Mouse (Mus musculus): Measurements from ENCODE around the gene Nlgn2. TPM values are rescaled to one million over a fixed set of nuclear protein-coding genes. Genes with fewer than 3 reads are reported as not detected.

Nlgn2 gene
- total and polyA plus RNA-seq, 3 experiments: 0.20 to 1.3 (median 1.1) TPM

DNA sequence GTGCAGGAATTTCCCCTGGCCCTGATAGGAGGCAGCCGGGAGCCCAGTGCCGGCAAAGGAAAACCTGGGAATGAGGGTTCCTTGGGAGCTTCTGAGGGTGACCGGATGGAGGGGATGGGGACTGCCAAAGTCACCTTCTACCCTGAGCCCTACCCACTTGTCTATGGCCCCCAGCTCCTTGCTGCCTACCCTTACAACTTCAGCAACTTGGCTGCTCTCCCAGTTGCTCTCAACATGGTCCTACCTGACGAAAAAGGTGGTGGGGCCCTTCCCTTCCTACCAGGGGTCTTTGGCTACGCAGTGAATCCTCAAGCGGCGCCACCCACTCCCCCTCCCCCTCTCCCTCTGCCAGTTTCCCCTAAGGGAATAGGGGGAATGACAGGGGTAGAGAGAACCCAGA lies 58.6 kb downstream of the Nlgn2 start:
- H3K9me3 ChIP-seq (replicated peaks; ENCODE audit: low read length): no peaks in the 10 kb centered on the region
- no peak overlapping the region for H3K4me2 ChIP-seq (ENCODE audit: insufficient read depth, low read depth, poor library complexity, severe bottlenecking)
- H3K4me3 ChIP-seq (replicated peaks in 1 of 3; ENCODE audit: low read depth in 2 of 3, low read length in 2 of 3, poor library complexity in 1 of 3): no peak overlapping the region
- H3K36me3 ChIP-seq (replicated peaks in 1 of 2; ENCODE audit: control insufficient read depth in 1 of 2, insufficient read depth in 1 of 2, low read length in 1 of 2): peaks cover 8 to 40% of the 10 kb centered on the region in 2 experiments
- TF ChIP-seq TCF12 (IDR thresholded peaks at IDR 0.05; ENCODE audit: low read depth, low read length): no peak
- TF ChIP-seq GABPA (IDR thresholded peaks at IDR 0.05; ENCODE audit: insufficient replicate concordance, low read depth, low read length): no peak
- no peak for TF ChIP-seq CTCF (conservative IDR thresholded peaks at IDR 0.05 in 1 of 2, IDR thresholded peaks at IDR 0.05 in 1 of 2; ENCODE audit: low read depth in 2 of 2, low read length in 2 of 2)
- TF ChIP-seq ELF1 (IDR thresholded peaks at IDR 0.05; ENCODE audit: low read depth, low read length): no peak
- TF ChIP-seq MAFK (IDR thresholded peaks at IDR 0.05; ENCODE audit: insufficient replicate concordance, low read length): no peak
- TF ChIP-seq NRF1 (IDR thresholded peaks at IDR 0.05; ENCODE audit: low read depth, low read length): no peak
- no peak for TF ChIP-seq USF2 (conservative IDR thresholded peaks at IDR 0.05; ENCODE audit: low read depth, low read length)
- TF ChIP-seq MAZ (IDR thresholded peaks at IDR 0.05; ENCODE audit: low read depth, low read length): no peak
- no peak for TF ChIP-seq ZMIZ1 (IDR thresholded peaks at IDR 0.05; ENCODE audit: low read depth, low read length)
- no peak for TF ChIP-seq ZKSCAN1 (IDR thresholded peaks at IDR 0.05; ENCODE audit: borderline replicate concordance, low read depth, low read length)
- TF ChIP-seq RCOR1 (conservative IDR thresholded peaks at IDR 0.05; ENCODE audit: low read depth, low read length): no peak
- no peak for TF ChIP-seq JUN (IDR thresholded peaks at IDR 0.05; ENCODE audit: insufficient read depth, low read depth, low read length)
- TF ChIP-seq HCFC1 (IDR thresholded peaks at IDR 0.05; ENCODE audit: low read depth, low read length): no peak
- no peak for TF ChIP-seq ZNF384 (IDR thresholded peaks at IDR 0.05; ENCODE audit: low read depth, low read length)
- no peak for TF ChIP-seq ZC3H11A (IDR thresholded peaks at IDR 0.05; ENCODE audit: low read depth, low read length)
- H3K27me3 ChIP-seq (replicated peaks): no peaks in the 10 kb centered on the region
- in situ Hi-C loops (cut with MboI; ENCODE audit: low pct_ligation_motif_present, low pct_unique_long_range_greater_than_20kb, low sequenced_read_pairs) (no loop called here), dilution Hi-C loops (cut with MboI; ENCODE audit: extremely low pct_ligation_motif_present, extremely low pct_unique_long_range_greater_than_20kb, low sequenced_read_pairs) (no loop called here)
- H3K4me1 ChIP-seq (ENCODE audit: control insufficient read depth in 1 of 2, insufficient read depth in 2 of 2): peaks cover 40 to 66% of the 10 kb centered on the region in 2 experiments
- H3K79me2 ChIP-seq (replicated peaks; ENCODE audit: control insufficient read depth, extremely low read depth, insufficient read depth, poor library complexity, severe bottlenecking): no peaks in the 10 kb centered on the region
- no peak overlapping the region for H3K27ac ChIP-seq (ENCODE audit: insufficient read depth, low read depth)
- DNase-seq (ENCODE audit: extremely low read depth): no peak
- H3K9ac ChIP-seq (ENCODE audit: insufficient read depth, low read depth): no peak overlapping the region

DNA sequence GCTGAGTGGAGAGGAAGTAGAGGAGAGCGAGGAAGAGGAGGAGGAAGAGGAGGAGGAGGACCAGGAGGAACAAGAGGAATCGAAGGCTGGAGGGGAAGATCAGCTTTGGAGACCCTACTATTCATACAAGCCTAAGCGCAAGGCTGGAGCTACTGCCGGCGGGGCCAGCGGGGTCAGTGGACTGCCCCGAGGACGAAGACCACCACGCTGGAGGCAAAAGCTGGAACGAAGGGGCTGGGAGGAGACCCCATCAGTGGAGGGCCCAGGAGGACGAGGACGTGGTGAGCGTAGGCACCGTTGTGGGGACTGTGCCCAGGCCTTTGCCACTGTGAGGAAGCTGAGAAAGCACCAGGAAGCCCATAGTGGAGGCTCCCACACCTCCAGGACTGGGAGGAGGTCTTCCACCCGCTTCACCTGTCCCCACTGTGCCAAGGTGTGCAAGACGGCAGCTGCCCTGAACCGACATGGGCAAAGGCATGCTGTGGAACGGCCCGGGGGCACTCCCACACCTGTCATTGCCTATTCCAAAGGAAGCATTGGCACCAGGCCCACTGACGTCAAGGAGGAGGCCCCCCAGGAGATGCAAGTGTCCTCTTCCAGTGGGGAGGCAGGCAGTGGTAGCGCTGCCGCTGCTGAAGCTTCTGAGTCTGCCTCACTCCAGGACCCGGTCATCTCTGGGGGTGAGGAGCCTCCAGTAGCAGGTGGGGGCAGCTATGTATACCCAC lies 59.2 kb downstream of the Nlgn2 start:
- no peaks in the 10 kb centered on the region for H3K79me2 ChIP-seq (replicated peaks; ENCODE audit: control insufficient read depth, extremely low read depth, insufficient read depth, poor library complexity, severe bottlenecking)
- TF ChIP-seq ZNF384 (IDR thresholded peaks at IDR 0.05; ENCODE audit: low read depth, low read length) (no peak), USF2 (conservative IDR thresholded peaks at IDR 0.05; ENCODE audit: low read depth, low read length) (no peak), POLR2AphosphoS2 (IDR thresholded peaks at IDR 0.05; ENCODE audit: low read depth, low read length) (no peak), ZC3H11A (IDR thresholded peaks at IDR 0.05; ENCODE audit: low read depth, low read length) (no peak), JUND (conservative IDR thresholded peaks at IDR 0.05; ENCODE audit: low read depth, low read length) (no peak), MEF2A (IDR thresholded peaks at IDR 0.05; ENCODE audit: borderline replicate concordance, low read depth, low read length) (no peak), HCFC1 (IDR thresholded peaks at IDR 0.05; ENCODE audit: low read depth, low read length) (no peak), MAX (IDR thresholded peaks at IDR 0.05; ENCODE audit: low read length) (no peak), ELF1 (IDR thresholded peaks at IDR 0.05; ENCODE audit: low read depth, low read length) (no peak), CTCF (conservative IDR thresholded peaks at IDR 0.05 in 1 of 2, IDR thresholded peaks at IDR 0.05 in 1 of 2; ENCODE audit: low read depth in 2 of 2, low read length in 2 of 2) (no peak), BHLHE40 (IDR thresholded peaks at IDR 0.05; ENCODE audit: low read depth, low read length) (no peak), ETS1 (conservative IDR thresholded peaks at IDR 0.05; ENCODE audit: low read depth, low read length) (no peak), JUN (IDR thresholded peaks at IDR 0.05; ENCODE audit: insufficient read depth, low read depth, low read length) (no peak), NELFE (IDR thresholded peaks at IDR 0.05; ENCODE audit: low read depth, low read length) (no peak), NRF1 (IDR thresholded peaks at IDR 0.05; ENCODE audit: low read depth, low read length) (no peak), CHD2 (IDR thresholded peaks at IDR 0.05; ENCODE audit: low read length) (no peak), UBTF (IDR thresholded peaks at IDR 0.05; ENCODE audit: low read depth, low read length) (no peak), TCF12 (IDR thresholded peaks at IDR 0.05; ENCODE audit: low read depth, low read length) (no peak), USF1 (IDR thresholded peaks at IDR 0.05; ENCODE audit: low read depth, low read length) (no peak), POLR2A (IDR thresholded peaks at IDR 0.05; ENCODE audit: low read depth, low read length) (no peak)

More for the DNA sequence above, 59.2 kb downstream of the Nlgn2 start:
- no peak overlapping the region for H3K27ac ChIP-seq (ENCODE audit: insufficient read depth, low read depth)
- DNase-seq (ENCODE audit: extremely low read depth): no peak
- H3K4me2 ChIP-seq (ENCODE audit: insufficient read depth, low read depth, poor library complexity, severe bottlenecking): no peak overlapping the region
- dilution Hi-C loops (cut with MboI; ENCODE audit: extremely low pct_ligation_motif_present, extremely low pct_unique_long_range_greater_than_20kb, low sequenced_read_pairs): no loop called here
- H3K9ac ChIP-seq (ENCODE audit: insufficient read depth, low read depth): no peak overlapping the region
- no peak overlapping the region for H3K4me3 ChIP-seq (replicated peaks in 1 of 3; ENCODE audit: low read depth in 2 of 3, low read length in 2 of 3, poor library complexity in 1 of 3)
- peaks cover 40 to 71% of the 10 kb centered on the region in 2 experiments for H3K4me1 ChIP-seq (ENCODE audit: control insufficient read depth in 1 of 2, insufficient read depth in 2 of 2)
- H3K27me3 ChIP-seq (replicated peaks): no peaks in the 10 kb centered on the region
- no peaks in the 10 kb centered on the region for H3K9me3 ChIP-seq (replicated peaks; ENCODE audit: low read length)
- peaks cover 8 to 40% of the 10 kb centered on the region in 2 experiments for H3K36me3 ChIP-seq (replicated peaks in 1 of 2; ENCODE audit: control insufficient read depth in 1 of 2, insufficient read depth in 1 of 2, low read length in 1 of 2)
- in situ Hi-C loops (cut with MboI; ENCODE audit: low pct_ligation_motif_present, low pct_unique_long_range_greater_than_20kb, low sequenced_read_pairs): no loop called here
